Comparison of ENCODE assay signal across 9 mouse cellular contexts in genomic region chr12:28863260-28863659, GRCm38 (mm10).
A peak's percentile ranks its signal among the peaks of the same experiment; 100 is the strongest.
DNase-seq lines count a peak whose midpoint lies in the region; ATAC-seq and TF ChIP-seq lines count a peak whose summit lies in the region.
"Had no signal": no experiment of that assay in that cellular context is flagged by ENCODE, and none has a peak within 500 bp of the region (broad histone marks: within the 10 kb centered on the region; RNA-seq: fewer than 3 reads in every experiment).

No protein-coding gene starts in this region.

- peak; percentile 80 for DNase-seq in kidney, postnatal 0 days (ENCODE audit: low spot score)
- DNase-seq in kidney, postnatal 25 days = no peak
- no peak for DNase-seq in neural tube, embryonic 10.5 days (ENCODE audit: extremely low spot score, low spot score)
- DNase-seq in hindbrain, postnatal 0 days (ENCODE audit: low spot score) = peak; percentile 65
- DNase-seq: cerebellum, adult 18-20 months; liver, embryonic 13.5 days had no signal

- no peaks in the 10 kb centered on the region for H3K4me1 ChIP-seq in kidney, postnatal 0 days (replicated peaks; ENCODE audit: insufficient read depth, low read length)
- H3K4me1 ChIP-seq in neural tube, embryonic 13.5 days (replicated peaks) = peaks cover 77% of the 10 kb centered on the region
- H3K4me1 ChIP-seq in hindbrain, postnatal 0 days (ENCODE audit: insufficient read depth, low read length) = peaks cover 21% of the 10 kb centered on the region; the same call in 1 of the 2 replicates
- H3K4me1 ChIP-seq in neural tube, embryonic 15.5 days = peaks cover 74% of the 10 kb centered on the region
- H3K4me1 ChIP-seq: liver, embryonic 13.5 days had no signal

- H3K4me2 ChIP-seq in kidney, postnatal 0 days (ENCODE audit: low read length) = no peak overlapping the region
- no peak overlapping the region for H3K4me2 ChIP-seq in neural tube, embryonic 13.5 days
- H3K4me2 ChIP-seq in hindbrain, postnatal 0 days (ENCODE audit: low read depth, low read length) = no peak overlapping the region
- no peak overlapping the region for H3K4me2 ChIP-seq in neural tube, embryonic 15.5 days
- H3K4me2 ChIP-seq: liver, embryonic 13.5 days had no signal

- ATAC-seq in kidney, postnatal 0 days (replicated peaks; ENCODE audit: low FRiP score, low read depth) = no peak
- no peak for ATAC-seq in neural tube, embryonic 13.5 days (ENCODE audit: low read depth)
- ATAC-seq in hindbrain, postnatal 0 days = no peak
- no peak for ATAC-seq in neural tube, embryonic 15.5 days (ENCODE audit: low FRiP score)
- ATAC-seq in cerebellum, adult (ENCODE audit: insufficient number of reproducible peaks, low FRiP score, low TSS enrichment) = no peak

- H3K9me3 ChIP-seq in kidney, postnatal 0 days (replicated peaks; ENCODE audit: low read length) = no peaks in the 10 kb centered on the region
- H3K9me3 ChIP-seq in neural tube, embryonic 13.5 days = no peaks in the 10 kb centered on the region
- no peaks in the 10 kb centered on the region for H3K9me3 ChIP-seq in hindbrain, postnatal 0 days (ENCODE audit: low read length)
- no peaks in the 10 kb centered on the region for H3K9me3 ChIP-seq in neural tube, embryonic 15.5 days (replicated peaks)
- H3K9me3 ChIP-seq: liver, embryonic 13.5 days had no signal

- H3K27ac ChIP-seq in kidney, postnatal 0 days = no peak overlapping the region
- peak overlapping the region; percentile 88 for H3K27ac ChIP-seq in neural tube, embryonic 13.5 days (replicated peaks)
- peak overlapping the region; percentile 60; the same call in 1 of the 2 replicates for H3K27ac ChIP-seq in hindbrain, postnatal 0 days
- peak overlapping the region; percentile 80 for H3K27ac ChIP-seq in neural tube, embryonic 15.5 days (replicated peaks)
- H3K27ac ChIP-seq: liver, embryonic 13.5 days had no signal

- WGBS in kidney, postnatal 0 days = 69% methylated on average over 12 of the region's 12 CpGs
- 55% methylated on average over 12 of the region's 12 CpGs for WGBS in neural tube, embryonic 13.5 days
- 41% methylated on average over 12 of the region's 12 CpGs for WGBS in hindbrain, postnatal 0 days
- 44% methylated on average over 12 of the region's 12 CpGs for WGBS in neural tube, embryonic 15.5 days

- no peaks in the 10 kb centered on the region for H3K27me3 ChIP-seq in kidney, postnatal 0 days (ENCODE audit: insufficient read depth, low read length)
- H3K27me3 ChIP-seq in neural tube, embryonic 13.5 days = no peaks in the 10 kb centered on the region
- no peaks in the 10 kb centered on the region for H3K27me3 ChIP-seq in hindbrain, postnatal 0 days (ENCODE audit: insufficient read depth, low read length)
- H3K27me3 ChIP-seq in neural tube, embryonic 15.5 days (replicated peaks) = no peaks in the 10 kb centered on the region
- H3K27me3 ChIP-seq: liver, embryonic 13.5 days had no signal

- no peak overlapping the region for H3K9ac ChIP-seq in kidney, postnatal 0 days (ENCODE audit: low read depth, low read length)
- 0 out of 2 replicates have a peak overlapping the region, but pooled peaks have one; percentile 8 for H3K9ac ChIP-seq in neural tube, embryonic 13.5 days
- no peak overlapping the region for H3K9ac ChIP-seq in hindbrain, postnatal 0 days (replicated peaks; ENCODE audit: low read length)
- H3K9ac ChIP-seq in neural tube, embryonic 15.5 days (replicated peaks) = no peak overlapping the region
- H3K9ac ChIP-seq: liver, embryonic 13.5 days had no signal

- no peak overlapping the region for H3K4me3 ChIP-seq in kidney, postnatal 0 days (replicated peaks; ENCODE audit: low read depth, low read length)
- H3K4me3 ChIP-seq in neural tube, embryonic 13.5 days = no peak overlapping the region
- no peak overlapping the region for H3K4me3 ChIP-seq in hindbrain, postnatal 0 days (ENCODE audit: low read length)
- H3K4me3 ChIP-seq in neural tube, embryonic 15.5 days (replicated peaks) = no peak overlapping the region
- H3K4me3 ChIP-seq: liver, embryonic 13.5 days had no signal

- no peak for TF ChIP-seq CTCF in kidney, postnatal 0 days (IDR thresholded peaks at IDR 0.05; ENCODE audit: low read depth)
- TF ChIP-seq CTCF in hindbrain, postnatal 0 days (IDR thresholded peaks at IDR 0.05; ENCODE audit: low read depth) = no peak

- no peaks in the 10 kb centered on the region for H3K36me3 ChIP-seq in kidney, postnatal 0 days (ENCODE audit: insufficient read depth, low read length)
- peaks cover 9% of the 10 kb centered on the region; the same call in 1 of the 2 replicates for H3K36me3 ChIP-seq in neural tube, embryonic 13.5 days
- 0 out of 2 replicates have a peak, but pooled peaks cover 4% of the 10 kb centered on the region for H3K36me3 ChIP-seq in hindbrain, postnatal 0 days (ENCODE audit: insufficient read depth, low read length)
- H3K36me3 ChIP-seq in neural tube, embryonic 15.5 days = 0 out of 2 replicates have a peak, but pooled peaks cover 2% of the 10 kb centered on the region

Comparison
In these comparisons a context has a peak if more than half of its experiments do, and no peak if none do; other contexts are left out.
1. DNase-seq: peak in kidney, postnatal 0 days (single experiment) and hindbrain, postnatal 0 days (single experiment); none in kidney, postnatal 25 days (0 of 2) and neural tube, embryonic 10.5 days (single experiment).